Mouse (Mus musculus) MEL (cell line): ENCODE measurements around the gene Odf4. TPM values are rescaled to one million over a fixed set of nuclear protein-coding genes. Genes with fewer than 3 reads are reported as not detected.

ENCODE experiments used
- DNase-seq: peaks from one replicate; pipeline ENCODE4 v3.0.0; 2011; ENCODE audit warnings: low read depth, low spot score
- H3K27ac ChIP-seq: 2 replicates; pipeline ENCODE4 v1.5.1; 2012; ENCODE audit warnings: low read depth, mild to moderate bottlenecking, control low read depth, low read length, moderate library complexity; ENCODE audit not compliant: control insufficient read depth
- H3K27me3 ChIP-seq, 2 experiments: fragments of 150-350 bp in 1 of 2; sonication (generic) in 1 of 2; 2 replicates each; pipeline ENCODE4 v1.6.1; 2012; ENCODE audit warnings: low read length in 2 of 2, mild to moderate bottlenecking in 2 of 2, improper control_type of control experiment in 1 of 2, moderate library complexity in 1 of 2; ENCODE audit not compliant: insufficient read depth in 2 of 2, control insufficient read depth in 1 of 2
- H3K36me3 ChIP-seq, 2 experiments: 2 replicates each; pipeline ENCODE4 v1.6.1; 2012 to 2014; ENCODE audit warnings: low read length in 2 of 2, improper control_type of control experiment in 1 of 2, inconsistent platforms in 1 of 2, mild to moderate bottlenecking in 1 of 2; ENCODE audit not compliant: insufficient read depth in 2 of 2, control insufficient read depth in 1 of 2
- H3K4me1 ChIP-seq, 2 experiments: fragments of 150-350 bp in 1 of 2; sonication (generic) in 1 of 2; 2 replicates each; pipeline ENCODE4 v1.6.1; 2012; ENCODE audit warnings: low read length in 2 of 2, improper control_type of control experiment in 1 of 2, mild to moderate bottlenecking in 1 of 2; ENCODE audit not compliant: insufficient read depth in 2 of 2, control insufficient read depth in 1 of 2
- H3K4me3 ChIP-seq, 2 experiments: fragments of 150-350 bp in 1 of 2; sonication (generic) in 1 of 2; 2 replicates each; pipeline ENCODE4 v1.5.1; 2012; ENCODE audit warnings: low read depth in 2 of 2, low read length in 2 of 2, mild to moderate bottlenecking in 2 of 2, moderate library complexity in 2 of 2, control low read depth in 1 of 2, improper control_type of control experiment in 1 of 2; ENCODE audit not compliant: control insufficient read depth in 1 of 2, insufficient read depth in 1 of 2
- H3K79me2 ChIP-seq: 2 replicates; pipeline ENCODE4 v1.6.1; 2012; ENCODE audit warnings: mild to moderate bottlenecking, low read length, moderate library complexity; ENCODE audit not compliant: control insufficient read depth, poor library complexity, insufficient read depth
- H3K9ac ChIP-seq: 2 replicates; pipeline ENCODE4 v1.6.1; 2012; ENCODE audit warnings: low read depth, mild to moderate bottlenecking, control low read depth, low read length, moderate library complexity; ENCODE audit not compliant: control insufficient read depth, poor library complexity, severe bottlenecking
- H3K9me3 ChIP-seq: fragments of 150-350 bp; sonication (generic); replicated peaks from 2 replicates; pipeline ENCODE4 v1.6.1; 2012; ENCODE audit warnings: mild to moderate bottlenecking, low read length, improper control_type of control experiment, moderate library complexity; ENCODE audit not compliant: insufficient read depth
- CHD2 ChIP-seq: IDR thresholded peaks from 2 replicates; pipeline ENCODE4 v1.6.1; 2011; ENCODE audit warnings: low read length, improper control_type of control experiment
- EP300 ChIP-seq, 2 experiments: IDR thresholded peaks; 2 replicates each; pipeline ENCODE4 v1.6.1; 2011; ENCODE audit warnings: improper control_type of control experiment in 2 of 2, low read length in 2 of 2, low read depth in 1 of 2, mild to moderate bottlenecking in 1 of 2
- ETS1 ChIP-seq: IDR thresholded peaks from 2 replicates; pipeline ENCODE4 v1.6.1; 2012; ENCODE audit warnings: low read depth, mild to moderate bottlenecking, inconsistent platforms, low read length, improper control_type of control experiment, moderate library complexity
- GABPA ChIP-seq: IDR thresholded peaks from 2 replicates; pipeline ENCODE4 v1.6.1; 2012; ENCODE audit warnings: low read depth, mild to moderate bottlenecking, inconsistent platforms, low read length, improper control_type of control experiment, moderate library complexity
- GATA1 ChIP-seq: IDR thresholded peaks from 2 replicates; pipeline ENCODE4 v1.6.1; 2011; ENCODE audit warnings: low read depth, low read length, improper control_type of control experiment
- HCFC1 ChIP-seq: IDR thresholded peaks from 2 replicates; pipeline ENCODE4 v1.6.1; 2012; ENCODE audit warnings: low read depth, mild to moderate bottlenecking, inconsistent platforms, low read length, improper control_type of control experiment, moderate library complexity
- JUND ChIP-seq: IDR thresholded peaks from 2 replicates; pipeline ENCODE4 v1.6.1; 2011; ENCODE audit warnings: low read depth, mild to moderate bottlenecking, improper control_type of control experiment, low read length
- MAFK ChIP-seq: IDR thresholded peaks from 2 replicates; pipeline ENCODE4 v1.6.1; 2011; ENCODE audit warnings: low read depth, mild to moderate bottlenecking, low read length, improper control_type of control experiment, borderline replicate concordance
- MAX ChIP-seq: IDR thresholded peaks from 2 replicates; pipeline ENCODE4 v1.6.1; 2011; ENCODE audit warnings: low read length, improper control_type of control experiment
- MXI1 ChIP-seq: IDR thresholded peaks from 2 replicates; pipeline ENCODE4 v1.6.1; 2011; ENCODE audit warnings: mild to moderate bottlenecking, low read depth, low read length, improper control_type of control experiment
- MYB ChIP-seq: IDR thresholded peaks from 2 replicates; pipeline ENCODE4 v1.6.1; 2011; ENCODE audit warnings: mild to moderate bottlenecking, low read depth, low read length, improper control_type of control experiment
- MYC ChIP-seq: IDR thresholded peaks from 2 replicates; pipeline ENCODE4 v1.6.1; 2011; ENCODE audit warnings: low read depth, mild to moderate bottlenecking, low read length, improper control_type of control experiment, moderate library complexity
- NELFE ChIP-seq: IDR thresholded peaks from 2 replicates; pipeline ENCODE4 v1.6.1; 2011; ENCODE audit warnings: low read depth, low read length, improper control_type of control experiment
- POLR2A ChIP-seq, 2 experiments: IDR thresholded peaks; 2 replicates each; pipeline ENCODE4 v1.6.1; 2011 to 2012; ENCODE audit warnings: low read length in 2 of 2, mild to moderate bottlenecking in 2 of 2, control low read depth in 1 of 2, improper control_type of control experiment in 1 of 2, low read depth in 1 of 2, moderate library complexity in 1 of 2; ENCODE audit not compliant: control insufficient read depth in 1 of 2, insufficient read depth in 1 of 2, poor library complexity in 1 of 2
- POLR2AphosphoS5 ChIP-seq: IDR thresholded peaks from 2 replicates; pipeline ENCODE4 v1.6.1; 2012; ENCODE audit warnings: low read depth, borderline replicate concordance, mild to moderate bottlenecking, inconsistent platforms, low read length, moderate library complexity, mixed read lengths
- RCOR1 ChIP-seq: IDR thresholded peaks from 2 replicates; pipeline ENCODE4 v1.6.1; 2012; ENCODE audit warnings: low read depth, mild to moderate bottlenecking, inconsistent platforms, low read length, improper control_type of control experiment
- SIN3A ChIP-seq: IDR thresholded peaks from 2 replicates; pipeline ENCODE4 v1.6.1; 2012; ENCODE audit warnings: low read length, improper control_type of control experiment, inconsistent platforms
- SMC3 ChIP-seq: IDR thresholded peaks from 2 replicates; pipeline ENCODE4 v1.6.1; 2011; ENCODE audit warnings: low read depth, low read length, improper control_type of control experiment
- TAL1 ChIP-seq: IDR thresholded peaks from 2 replicates; pipeline ENCODE4 v1.6.1; 2012; ENCODE audit warnings: mild to moderate bottlenecking, inconsistent platforms, low read length, moderate library complexity, mixed read lengths
- TBP ChIP-seq: IDR thresholded peaks from 2 replicates; pipeline ENCODE4 v1.8.0; 2011; ENCODE audit warnings: low read depth, low read length, improper control_type of control experiment
- TCF12 ChIP-seq: IDR thresholded peaks from 2 replicates; pipeline ENCODE4 v1.6.1; 2014; ENCODE audit warnings: low read depth, mild to moderate bottlenecking, inconsistent platforms, low read length, improper control_type of control experiment, moderate library complexity
- UBTF ChIP-seq: IDR thresholded peaks from 2 replicates; pipeline ENCODE4 v1.6.1; 2012; ENCODE audit warnings: low read depth, mild to moderate bottlenecking, inconsistent platforms, low read length, improper control_type of control experiment, moderate library complexity, borderline replicate concordance; ENCODE audit not compliant: insufficient read depth
- USF1 ChIP-seq: IDR thresholded peaks from 2 replicates; pipeline ENCODE4 v1.6.1; 2014; ENCODE audit warnings: low read depth, mild to moderate bottlenecking, inconsistent platforms, low read length, improper control_type of control experiment, moderate library complexity
- ZKSCAN1 ChIP-seq: IDR thresholded peaks from 2 replicates; pipeline ENCODE4 v1.6.1; 2012; ENCODE audit warnings: low read depth, mild to moderate bottlenecking, inconsistent platforms, low read length, improper control_type of control experiment, moderate library complexity
- polyA plus RNA-seq, 2 experiments: library from polyadenylated mRNA; stranded (reverse) in 1 of 2; unstranded in 1 of 2; fragments of >175 nt in 1 of 2; fragments of >200 nt in 1 of 2; gene quantifications; 2 replicates each; pipeline versions ENCODE4 v1.2.1 to v1.2.4; 2012; ENCODE audit warnings: low replicate concordance in 2 of 2, low read depth in 1 of 2; ENCODE audit not compliant: insufficient read length in 2 of 2, insufficient read depth in 1 of 2, missing spikeins in 1 of 2
- total RNA-seq: library from RNA; depleted of rRNA; stranded (reverse); fragments of 300-350 nt; gene quantifications from 2 replicates; pipeline ENCODE4 v1.2.3, GENCODE M21; 2012

Odf4 gene
- total and polyA plus RNA-seq, 3 experiments, result not detected

DNA sequence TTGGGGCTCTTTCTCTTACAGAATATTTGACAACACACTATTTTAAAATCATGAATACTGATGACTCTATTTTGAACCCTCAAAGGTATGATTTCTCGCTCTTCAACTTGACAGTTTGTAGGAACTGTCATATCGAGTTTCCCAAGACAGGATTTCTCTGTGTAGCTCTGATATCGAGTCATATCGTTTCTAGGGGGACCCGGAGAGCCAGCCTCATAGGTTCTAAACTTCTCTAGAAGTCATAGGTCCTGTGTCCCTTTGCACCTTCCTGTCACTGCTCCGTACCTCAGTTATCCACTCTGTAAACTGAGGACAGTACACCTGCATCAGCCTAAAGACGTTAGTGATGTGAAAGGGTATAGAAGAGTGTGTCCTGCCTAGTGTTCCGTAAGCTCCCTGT, 27.1 kb downstream of the Odf4 start (continued):
- TF ChIP-seq CHD2, result no peak

DNA sequence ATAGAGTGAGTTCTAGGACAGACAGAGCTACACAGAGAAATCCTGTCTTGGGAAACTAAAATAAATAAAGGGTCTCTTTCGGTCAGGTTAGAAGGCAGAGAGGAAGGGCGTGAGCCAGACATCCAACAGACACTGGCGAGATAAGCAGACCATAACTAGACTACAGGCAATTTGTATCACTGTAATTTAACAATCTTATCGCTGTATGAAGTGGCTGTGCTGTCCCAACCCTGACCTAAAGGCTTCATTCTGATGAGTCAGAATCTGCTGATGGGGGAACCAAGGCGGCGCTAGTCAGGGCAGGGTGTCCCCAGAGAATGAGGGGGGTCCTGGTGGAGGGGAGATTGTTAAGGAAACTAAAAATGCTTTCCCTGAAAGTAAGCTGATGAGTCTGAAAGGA, 28.1 kb downstream of the Odf4 start:
- DNase-seq, result peak; percentile 80
- Histone ChIP-seq H3K36me3 (peaks cover 13 to 41% of the 10 kb centered on the region in 2 experiments), H3K4me1 (peaks cover 3 to 45% of the 10 kb centered on the region in 2 experiments; a peak in 3 of 4 replicates), H3K9ac (peak overlapping the region; percentile 55), H3K27ac (peak overlapping the region; percentile 92), H3K79me2 (peaks cover 21% of the 10 kb centered on the region), H3K9me3 (no peaks in the 10 kb centered on the region), H3K4me3 (peak overlapping the region; percentile 37 to 55), H3K27me3 (no peaks in the 10 kb centered on the region)
- TF ChIP-seq GABPA, result no peak
- no peak for TF ChIP-seq HCFC1
- TF ChIP-seq CHD2, result no peak
- peak; percentile 60; the same call in 1 of the 2 replicates for TF ChIP-seq SIN3A
- TF ChIP-seq TBP, result peak; percentile 69
- TF ChIP-seq UBTF, result no peak
- peak in 1 of 2 experiments; percentile 38; a peak in 1 of 4 replicates for TF ChIP-seq POLR2A (IDR thresholded peaks at IDR 0.05; ENCODE audit: control insufficient read depth in 1 of 2, insufficient read depth in 1 of 2, low read depth in 1 of 2, low read length in 2 of 2, poor library complexity in 1 of 2)
- peak; percentile 87 to 94 for TF ChIP-seq EP300 (IDR thresholded peaks at IDR 0.05; ENCODE audit: low read depth in 1 of 2, low read length in 2 of 2)
- TF ChIP-seq SMC3, result no peak
- TF ChIP-seq USF1, result no peak
- 0 out of 2 replicates have a peak, but pooled peaks have one; percentile 57 for TF ChIP-seq JUND
- TF ChIP-seq NELFE, result peak; percentile 45; the same call in 1 of the 2 replicates
- TF ChIP-seq ZKSCAN1, result no peak
- TF ChIP-seq MAX, result no peak; the same call in 1 of the 2 replicates
- TF ChIP-seq MYB, result peak; percentile 62
- no peak for TF ChIP-seq POLR2AphosphoS5
- no peak for TF ChIP-seq MXI1
- TF ChIP-seq MAFK, result peak; percentile 75; the same call in 1 of the 2 replicates
- peak; percentile 98 for TF ChIP-seq GATA1
- TF ChIP-seq ETS1, result peak; percentile 91
- peak; percentile 84; the same call in 1 of the 2 replicates for TF ChIP-seq RCOR1
- TF ChIP-seq MYC, result 0 out of 2 replicates have a peak, but pooled peaks have one; percentile 1
- peak; percentile 64 for TF ChIP-seq TAL1
- TF ChIP-seq TCF12, result peak; percentile 71
